Mouse (Mus musculus) heart, embryonic 16.5 days (tissue): ENCODE data around the gene Alyref. TPM values are rescaled to one million over a fixed set of nuclear protein-coding genes. Genes with fewer than 3 reads are reported as not detected.

Experiments
- ATAC-seq: fragments of 200-750 bp; cut with Nextera tagmentation; replicated peaks from 2 replicates; pipeline ENCODE4 v1.8.0; 2017; ENCODE audit warnings: moderate number of reproducible peaks; ENCODE audit not compliant: insufficient read depth, low FRiP score; ENCODE audit errors: extremely low read depth
- H3K27ac ChIP-seq: fragments of 300-500 bp; sonication (generic); 2 replicates; pipeline ENCODE4 v1.5.1; 2014; ENCODE audit warnings: mild to moderate bottlenecking, low read length, control low read depth, moderate library complexity
- H3K27me3 ChIP-seq: fragments of 300-500 bp; sonication (generic); 2 replicates; pipeline ENCODE4 v1.6.1; 2014; ENCODE audit warnings: low read length, mixed read lengths; ENCODE audit not compliant: control insufficient read depth, insufficient read depth
- H3K36me3 ChIP-seq: fragments of 300-500 bp; sonication (generic); 2 replicates; pipeline ENCODE4 v1.6.1; 2014; ENCODE audit not compliant: control insufficient read depth, insufficient read depth
- H3K4me1 ChIP-seq: fragments of 300-500 bp; sonication (generic); 2 replicates; pipeline ENCODE4 v1.6.1; 2014; ENCODE audit warnings: low read length, mixed read lengths; ENCODE audit not compliant: control insufficient read depth, insufficient read depth
- H3K4me2 ChIP-seq: fragments of 300-500 bp; sonication (generic); 2 replicates; pipeline ENCODE4 v1.6.1; 2014; ENCODE audit warnings: low read depth, mild to moderate bottlenecking, control low read depth, low read length
- H3K4me3 ChIP-seq: fragments of 300-500 bp; sonication (generic); 2 replicates; pipeline ENCODE4 v1.5.1; 2014; ENCODE audit warnings: mild to moderate bottlenecking, control low read depth, low read length
- H3K9ac ChIP-seq: fragments of 300-500 bp; sonication (generic); 2 replicates; pipeline ENCODE4 v1.6.1; 2014; ENCODE audit warnings: low read length, control low read depth
- H3K9me3 ChIP-seq: fragments of 300-500 bp; sonication (generic); replicated peaks from 2 replicates; pipeline ENCODE4 v1.6.1; 2016; ENCODE audit warnings: low read length; ENCODE audit not compliant: control insufficient read depth
- WGBS: fragments of 180-500 bp; shearing (Covaris S2); extraction: QIAGEN DNeasy Blood & Tissue Kit; methylation state at CpG from one replicate; pipeline ENCODE4 v1.1.7; 2014; 5-methylcytosine and 5-hydroxymethylcytosine counted together
- polyA plus RNA-seq: library from polyadenylated mRNA; unstranded; fragments of >200 nt; fragmentation: Nextera tagmentation; extraction: Ambion mirVana; gene quantifications from 2 replicates; pipeline ENCODE4 v1.2.1, GENCODE M21; 2015

Alyref gene
- polyA plus RNA-seq, 1 experiment from 2014 or later, result 229 TPM

DNA sequence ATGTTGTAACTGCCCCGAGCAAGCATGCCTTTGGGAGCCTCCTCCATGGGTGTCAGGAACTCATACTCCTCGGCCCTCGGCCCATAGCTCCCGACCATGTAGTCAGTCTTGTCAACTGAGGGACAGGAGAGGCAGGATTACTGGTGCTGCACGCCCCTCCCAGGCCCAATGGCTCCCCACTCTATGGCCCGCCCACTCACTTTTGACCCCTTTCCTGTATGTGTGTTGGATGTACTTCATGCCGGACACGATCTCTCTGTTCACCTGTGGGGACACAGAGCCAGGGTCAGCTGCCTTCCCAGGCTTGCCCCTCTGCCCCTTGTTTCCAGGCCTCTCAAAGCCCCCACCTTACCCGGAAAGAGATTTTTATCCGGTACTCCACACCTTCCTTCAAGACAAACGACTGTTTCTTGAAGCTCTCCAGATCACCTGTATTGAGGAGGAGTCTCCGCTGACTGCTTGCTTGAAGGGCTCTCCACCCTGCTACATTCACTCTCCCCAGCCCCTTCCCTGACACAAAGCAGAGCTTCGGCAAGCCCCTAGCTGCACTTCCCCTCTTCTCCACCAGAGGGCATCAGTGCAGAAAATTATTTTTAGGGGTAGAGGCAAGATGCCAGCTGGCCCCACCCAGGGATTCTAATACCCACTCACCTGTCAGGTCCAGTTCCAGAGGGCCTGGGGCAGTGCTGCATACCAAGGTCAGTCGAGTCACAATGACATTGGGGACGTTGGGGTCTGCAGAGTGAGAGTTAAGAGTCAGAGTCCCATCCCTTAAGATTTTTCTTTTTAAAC is 18.7 kb downstream of the Alyref start:
- Histone ChIP-seq H3K27ac (peak overlapping the region; percentile 92), H3K4me3 (peak overlapping the region; percentile 92), H3K9ac (peak overlapping the region; percentile 95), H3K4me1 (peaks cover 24% of the 10 kb centered on the region), H3K27me3 (no peaks in the 10 kb centered on the region), H3K4me2 (peak overlapping the region; percentile 95), H3K9me3 (peaks cover 3% of the 10 kb centered on the region; the same call in 1 of the 2 replicates), H3K36me3 (peaks cover 29% of the 10 kb centered on the region)
- WGBS, result 49% methylated on average over 15 of the region's 15 CpGs
- ATAC-seq, result no peak

DNA sequence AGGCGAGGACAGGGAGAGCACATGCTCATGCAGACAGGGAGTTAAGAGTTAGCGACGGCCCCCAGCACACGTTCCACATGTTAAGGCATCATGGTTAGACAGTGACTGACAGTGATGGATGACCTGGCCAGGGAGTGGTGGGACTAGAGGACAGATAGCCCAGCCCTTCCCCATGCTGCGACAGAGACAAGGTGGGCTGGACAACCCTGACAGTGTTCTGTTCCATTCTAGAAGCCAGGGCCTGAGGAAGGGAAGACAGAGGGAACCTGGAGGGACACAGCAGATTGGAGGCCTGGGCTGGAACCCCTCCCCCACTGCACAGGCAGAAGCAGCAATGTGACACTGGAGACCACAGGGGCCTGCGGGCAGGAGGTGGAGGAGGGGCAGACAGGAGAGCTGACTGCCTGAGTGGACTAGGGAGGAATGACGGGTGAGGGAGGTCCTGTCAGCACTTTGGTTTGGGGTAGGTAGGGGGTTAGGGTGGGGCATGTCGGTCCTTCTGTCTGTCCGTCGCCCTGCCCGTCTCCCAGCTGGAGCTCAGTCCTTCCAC is 19.4 kb downstream of the Alyref start:
- H3K4me2 ChIP-seq, result no peak overlapping the region
- no peak overlapping the region for H3K4me3 ChIP-seq
- H3K9me3 ChIP-seq, result peaks cover under 1% of the 10 kb centered on the region; the same call in 1 of the 2 replicates
- peaks cover 29% of the 10 kb centered on the region for H3K4me1 ChIP-seq
- H3K9ac ChIP-seq, result no peak overlapping the region; the same call in 1 of the 2 replicates
- H3K27me3 ChIP-seq, result no peaks in the 10 kb centered on the region
- 61% methylated on average over 11 of the region's 11 CpGs for WGBS
- H3K27ac ChIP-seq, result no peak overlapping the region
- H3K36me3 ChIP-seq, result peaks cover 23% of the 10 kb centered on the region
- ATAC-seq, result no peak

DNA sequence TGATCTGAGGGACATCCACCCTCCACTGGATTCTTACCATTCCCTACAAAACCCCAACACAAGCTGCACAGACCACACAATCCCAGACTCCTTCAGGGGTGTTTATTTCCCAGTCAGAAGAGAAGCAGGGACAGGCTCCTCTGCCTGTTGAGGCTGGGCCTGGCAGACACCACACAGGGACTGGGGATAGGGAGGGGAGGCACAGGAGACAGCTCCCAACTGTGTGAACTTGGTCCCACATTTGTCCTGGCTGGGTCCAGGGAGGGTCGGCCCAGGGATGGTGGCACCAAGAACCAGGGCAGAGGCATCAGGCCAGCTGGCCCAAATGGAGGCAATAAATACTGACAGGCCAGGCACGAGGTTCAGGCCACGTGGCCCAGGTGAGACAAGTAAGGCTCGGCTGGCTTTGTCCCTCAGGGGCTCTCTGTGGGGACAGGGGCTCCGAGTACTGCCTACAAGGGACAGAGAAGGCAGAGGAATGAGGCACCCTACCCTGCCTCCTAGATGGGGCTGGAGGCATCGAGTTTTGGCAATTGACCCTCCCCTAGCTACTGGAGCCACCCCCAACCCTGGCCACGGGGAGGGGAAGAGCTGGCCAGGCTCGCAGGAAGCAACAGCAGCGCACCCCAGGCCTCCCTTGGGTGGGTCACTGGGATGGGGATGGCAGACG is 20.0 kb downstream of the Alyref start:
- H3K27me3 ChIP-seq, result no peaks in the 10 kb centered on the region
- no peak overlapping the region for H3K4me2 ChIP-seq
- WGBS, result 78% methylated on average over 10 of the region's 10 CpGs
- no peak overlapping the region for H3K9ac ChIP-seq
- no peaks in the 10 kb centered on the region for H3K9me3 ChIP-seq
- ATAC-seq, result no peak
- H3K36me3 ChIP-seq, result peaks cover 22% of the 10 kb centered on the region
- H3K4me1 ChIP-seq, result peaks cover 29% of the 10 kb centered on the region
- H3K4me3 ChIP-seq, result no peak overlapping the region
- no peak overlapping the region for H3K27ac ChIP-seq

DNA sequence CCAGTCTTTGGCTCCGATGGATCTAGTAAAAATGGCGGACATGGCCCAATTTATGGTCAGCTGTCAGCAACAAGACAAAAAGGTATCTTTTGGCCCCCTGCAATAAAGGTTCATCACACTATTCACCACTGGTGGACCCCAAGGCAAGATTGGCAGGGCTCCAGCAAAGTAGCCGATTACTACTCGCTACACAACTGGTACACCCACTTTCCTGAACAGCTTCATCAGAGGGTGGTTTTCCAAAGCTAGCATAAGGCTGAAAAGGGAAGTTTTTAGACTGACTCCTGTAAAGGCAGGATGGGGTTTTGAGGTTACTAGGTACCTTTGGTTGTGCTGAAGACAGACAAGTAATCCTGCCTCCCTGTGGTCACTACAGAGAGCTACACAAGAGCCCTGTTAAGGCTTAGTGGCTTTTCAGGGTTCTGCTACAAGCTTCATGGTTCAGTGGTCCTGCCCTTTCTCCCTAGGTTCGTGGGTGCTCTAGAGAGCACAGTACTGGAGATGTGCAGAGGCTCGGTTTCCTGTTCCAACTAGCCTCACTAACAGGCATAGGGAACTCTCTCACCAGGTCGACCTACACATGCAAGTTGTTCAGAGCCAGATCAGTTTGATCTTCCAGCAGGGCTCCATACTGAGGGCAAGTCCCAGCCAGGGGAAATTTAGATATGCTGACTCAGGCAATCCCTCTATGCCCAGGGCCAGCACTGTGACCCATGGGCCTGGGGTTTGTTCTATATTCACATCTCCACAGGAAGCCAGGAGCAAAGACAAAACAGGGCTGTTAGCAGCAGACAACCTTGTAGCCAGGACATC is 20.7 kb downstream of the Alyref start:
- peaks cover 22% of the 10 kb centered on the region for H3K36me3 ChIP-seq
- H3K9ac ChIP-seq, result no peak overlapping the region
- H3K4me2 ChIP-seq, result no peak overlapping the region
- no peaks in the 10 kb centered on the region for H3K9me3 ChIP-seq
- H3K4me3 ChIP-seq, result no peak overlapping the region
- H3K4me1 ChIP-seq, result peaks cover 29% of the 10 kb centered on the region
- H3K27me3 ChIP-seq, result no peaks in the 10 kb centered on the region
- 83% methylated on average over 7 of the region's 7 CpGs for WGBS
- H3K27ac ChIP-seq, result no peak overlapping the region
- no peak for ATAC-seq

DNA sequence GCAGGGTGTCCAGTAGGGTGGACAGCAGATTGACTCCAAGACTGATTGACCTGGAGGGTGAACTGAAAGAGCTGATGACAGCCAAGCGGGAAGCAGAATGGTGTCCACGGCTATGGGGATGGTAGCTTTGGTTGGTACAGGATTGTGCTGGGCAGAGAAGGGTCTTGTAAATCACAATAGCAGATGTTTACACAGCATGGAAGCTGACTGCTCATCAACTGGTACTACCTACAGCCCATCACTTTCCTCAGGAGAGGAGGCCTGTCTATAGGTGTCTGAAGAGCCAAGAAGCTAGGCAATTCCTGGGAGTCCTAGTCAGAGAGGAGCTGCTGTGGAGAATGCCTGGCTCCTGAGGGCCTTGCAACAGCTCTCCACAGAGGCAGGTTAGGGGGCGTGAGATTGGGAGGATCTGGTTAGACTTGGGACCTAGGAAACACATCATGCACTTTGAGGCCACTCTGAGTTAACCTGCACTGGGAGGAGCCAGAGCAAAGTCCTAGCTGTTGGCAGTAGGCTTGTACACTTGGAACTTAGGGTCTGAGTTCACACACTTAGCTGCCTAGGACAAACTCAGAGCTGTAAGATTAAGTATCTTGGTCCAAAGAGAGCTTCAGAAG is 21.7 kb downstream of the Alyref start:
- Histone ChIP-seq H3K27me3 (no peaks in the 10 kb centered on the region), H3K4me2 (no peak overlapping the region), H3K9ac (no peak overlapping the region), H3K27ac (no peak overlapping the region), H3K4me3 (no peak overlapping the region), H3K4me1 (peaks cover 29% of the 10 kb centered on the region), H3K36me3 (peaks cover 22% of the 10 kb centered on the region), H3K9me3 (no peaks in the 10 kb centered on the region)
- no peak for ATAC-seq
- WGBS, result 82% methylated on average over 3 of the region's 3 CpGs

DNA sequence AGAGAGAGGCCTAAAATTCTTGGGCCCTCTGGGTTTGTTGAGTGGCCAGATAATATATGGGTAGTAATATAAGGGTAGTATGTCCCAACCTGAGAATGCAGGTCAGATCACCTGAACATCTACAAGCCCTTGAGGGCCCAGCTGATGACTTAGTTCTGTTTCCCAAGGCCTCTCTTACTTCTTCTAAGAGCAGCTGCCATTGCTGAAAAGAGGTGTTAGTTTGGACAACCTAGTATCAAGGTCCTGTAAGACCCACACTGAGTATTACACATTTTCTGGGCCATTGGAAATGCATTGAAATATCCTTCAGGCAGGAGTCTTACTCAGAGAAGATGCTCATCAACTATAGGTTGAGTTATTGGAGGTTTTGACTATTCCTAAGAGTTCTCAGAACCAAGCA is 22.2 kb downstream of the Alyref start:
- no peak for ATAC-seq
- Histone ChIP-seq H3K36me3 (peaks cover 28% of the 10 kb centered on the region), H3K4me3 (no peak overlapping the region), H3K4me2 (no peak overlapping the region), H3K27ac (no peak overlapping the region), H3K9me3 (no peaks in the 10 kb centered on the region), H3K4me1 (peaks cover 33% of the 10 kb centered on the region), H3K27me3 (no peaks in the 10 kb centered on the region), H3K9ac (no peak overlapping the region)

DNA sequence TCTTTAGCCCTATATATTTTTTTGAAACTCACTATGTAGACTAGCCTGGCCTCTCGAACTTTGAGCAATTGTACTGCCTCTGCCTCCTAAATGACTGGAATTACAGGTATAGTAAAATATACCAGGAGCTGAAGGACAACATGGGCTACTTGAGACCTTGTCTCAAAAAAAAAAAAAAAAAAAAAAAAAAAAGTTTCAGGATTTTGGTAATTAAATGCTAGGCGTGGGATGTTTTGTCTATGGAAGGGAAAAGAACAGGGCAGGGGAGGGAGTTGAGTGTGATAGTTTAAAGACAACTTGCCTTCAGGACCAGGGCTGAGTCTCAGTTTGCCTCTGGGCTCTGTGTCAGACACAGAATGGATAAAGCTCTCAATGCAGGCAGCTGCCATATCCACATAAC is 23.1 kb downstream of the Alyref start:
- Histone ChIP-seq H3K36me3 (peaks cover 37% of the 10 kb centered on the region), H3K4me2 (no peak overlapping the region), H3K27ac (no peak overlapping the region; the same call in 1 of the 2 replicates), H3K4me3 (no peak overlapping the region), H3K27me3 (no peaks in the 10 kb centered on the region), H3K4me1 (peaks cover 29% of the 10 kb centered on the region), H3K9ac (no peak overlapping the region), H3K9me3 (no peaks in the 10 kb centered on the region)
- WGBS, result 84% methylated on average over 2 of the region's 2 CpGs
- ATAC-seq, result no peak

DNA sequence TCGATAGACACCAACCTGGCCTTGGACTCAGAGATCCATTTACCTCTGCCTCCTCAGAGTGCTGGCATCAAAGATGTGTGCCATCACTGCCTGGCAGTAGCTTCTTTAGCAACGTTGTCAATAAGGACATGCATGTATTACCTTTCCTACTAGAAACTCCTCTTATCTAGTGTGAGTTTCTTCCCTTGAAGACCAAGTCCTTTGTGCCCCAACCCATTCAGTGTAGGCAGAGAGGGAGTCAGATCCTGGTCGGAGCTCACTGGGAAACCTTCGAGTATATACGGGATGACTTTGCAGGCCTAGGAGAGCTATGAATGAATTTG is 23.9 kb downstream of the Alyref start:
- Histone ChIP-seq H3K4me1 (peaks cover 21% of the 10 kb centered on the region), H3K4me3 (peak overlapping the region; percentile 97), H3K4me2 (peak overlapping the region; percentile 68), H3K27ac (peak overlapping the region; percentile 68), H3K36me3 (peaks cover 38% of the 10 kb centered on the region), H3K9me3 (no peaks in the 10 kb centered on the region), H3K9ac (peak overlapping the region; percentile 95), H3K27me3 (no peaks in the 10 kb centered on the region)
- ATAC-seq, result no peak
- 25% methylated on average over 5 of the region's 5 CpGs for WGBS
